Mouse (Mus musculus) midbrain, postnatal 0 days (tissue): ENCODE results near the gene Akap13. TPM values are rescaled to one million over a fixed set of nuclear protein-coding genes. Genes with fewer than 3 reads are reported as not detected.

Source experiments
- ATAC-seq: fragments of 200-750 bp; cut with Nextera tagmentation; 2 replicates; pipeline ENCODE4 v1.8.0; 2017; ENCODE audit warnings: moderate number of reproducible peaks, mild to moderate bottlenecking, moderate TSS enrichment, moderate library complexity; ENCODE audit not compliant: low FRiP score
- DNase-seq: peaks from one replicate; pipeline ENCODE4 v3.0.0-alpha.2; 2015; ENCODE audit warnings: low spot score
- H3K27ac ChIP-seq: fragments of 300-500 bp; sonication (generic); 2 replicates; pipeline ENCODE4 v1.5.1; 2014; ENCODE audit warnings: low read depth, mild to moderate bottlenecking, low read length, mixed read lengths
- H3K27me3 ChIP-seq: fragments of 300-500 bp; sonication (generic); 2 replicates; pipeline ENCODE4 v1.6.1; 2014; ENCODE audit warnings: low read length, control low read depth, mixed read lengths; ENCODE audit not compliant: insufficient read depth
- H3K36me3 ChIP-seq: fragments of 300-500 bp; sonication (generic); 2 replicates; pipeline ENCODE4 v1.6.1; 2014; ENCODE audit warnings: low read length, control low read depth, mixed read lengths; ENCODE audit not compliant: insufficient read depth
- H3K4me1 ChIP-seq: fragments of 300-500 bp; sonication (generic); 2 replicates; pipeline ENCODE4 v1.6.1; 2014; ENCODE audit warnings: mild to moderate bottlenecking, control low read depth, antibody characterized with exemption, low read length, mixed read lengths; ENCODE audit not compliant: insufficient read depth
- H3K4me2 ChIP-seq: fragments of 300-500 bp; sonication (generic); 2 replicates; pipeline ENCODE4 v1.6.1; 2014; ENCODE audit warnings: low read depth, mild to moderate bottlenecking, low read length, mixed read lengths; ENCODE audit not compliant: poor library complexity, severe bottlenecking
- H3K4me3 ChIP-seq: fragments of 300-500 bp; sonication (generic); 2 replicates; pipeline ENCODE4 v1.5.1; 2014; ENCODE audit warnings: low read depth, mild to moderate bottlenecking, low read length, moderate library complexity
- H3K9ac ChIP-seq: fragments of 300-500 bp; sonication (generic); replicated peaks from 2 replicates; pipeline ENCODE4 v1.6.1; 2014; ENCODE audit warnings: mild to moderate bottlenecking, low read length, moderate library complexity, mixed read lengths; ENCODE audit not compliant: poor library complexity, severe bottlenecking
- H3K9me3 ChIP-seq: fragments of 300-500 bp; sonication (generic); 2 replicates; pipeline ENCODE4 v1.6.1; 2016; ENCODE audit warnings: low read length, control low read depth
- CTCF ChIP-seq: IDR thresholded peaks from 2 replicates; pipeline ENCODE4 v1.5.1; 2016; ENCODE audit warnings: antibody characterized with exemption, mild to moderate bottlenecking
- WGBS: fragments of 180-500 bp; shearing (Covaris S2); extraction: QIAGEN DNeasy Blood & Tissue Kit; methylation state at CpG from one replicate; pipeline ENCODE4 v1.1.7; 2014; 5-methylcytosine and 5-hydroxymethylcytosine counted together
- polyA plus RNA-seq: library from polyadenylated mRNA; unstranded; fragments of >200 nt; fragmentation: Nextera tagmentation; extraction: Ambion mirVana; gene quantifications from 2 replicates; pipeline ENCODE4 v1.2.1, GENCODE M21; 2015
- total RNA-seq: library from RNA; depleted of rRNA; stranded (reverse); fragments of >200 nt; gene quantifications from 2 replicates; pipeline ENCODE4 v1.2.3, GENCODE M21; 2014

The Akap13 gene
- total and polyA plus RNA-seq, 2 experiments from 2014 or later = 11.7 to 24.6 TPM

DNA sequence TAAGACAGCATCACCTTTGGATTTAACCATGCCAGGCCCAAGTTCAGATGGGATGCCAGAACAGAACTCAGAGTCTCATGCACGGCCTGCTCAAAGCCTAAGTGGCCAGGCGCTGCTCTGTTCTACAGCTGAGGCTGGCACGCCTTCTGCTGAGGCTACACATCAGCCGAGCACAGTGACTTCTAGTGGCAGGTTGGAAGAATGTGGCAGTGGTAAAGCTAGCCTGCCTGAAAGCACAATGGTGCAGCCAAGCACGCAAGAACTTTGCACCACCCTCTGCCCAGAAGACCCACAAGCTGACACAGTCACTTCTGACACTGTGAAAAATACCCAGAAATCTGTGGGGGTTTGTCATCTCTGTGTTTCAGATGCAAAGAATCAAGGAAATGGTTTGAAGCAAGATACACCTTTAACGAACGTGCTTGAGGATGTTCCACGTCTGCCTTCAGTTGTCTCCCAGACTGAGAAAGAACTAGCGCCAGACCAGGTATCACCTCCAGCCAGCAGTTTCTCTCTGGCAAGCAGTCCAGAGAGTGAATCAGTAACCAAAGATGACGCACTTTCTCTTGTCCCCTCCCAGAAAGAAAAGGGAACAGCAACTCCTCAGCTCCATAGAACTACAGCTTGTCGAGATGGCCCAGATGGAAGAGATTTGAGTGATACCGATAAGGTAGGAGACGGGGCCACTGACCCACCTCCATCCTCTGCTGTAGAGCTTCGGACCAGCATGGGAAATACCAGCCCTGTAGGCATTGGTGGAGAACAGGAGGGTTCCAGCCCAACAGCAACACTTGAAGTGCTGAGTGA, 154.3 kb downstream of the Akap13 start:
- 86% methylated on average over 14 of the region's 14 CpGs for WGBS
- H3K36me3 ChIP-seq = no peaks in the 10 kb centered on the region
- no peaks in the 10 kb centered on the region for H3K9me3 ChIP-seq
- H3K4me1 ChIP-seq = no peaks in the 10 kb centered on the region
- no peaks in the 10 kb centered on the region for H3K27me3 ChIP-seq
- no peak overlapping the region for H3K27ac ChIP-seq
- H3K4me2 ChIP-seq = no peak overlapping the region
- no peak overlapping the region for H3K4me3 ChIP-seq
- ATAC-seq = no peak
- TF ChIP-seq CTCF = peak; percentile 43
- peak; percentile 24 for DNase-seq
- H3K9ac ChIP-seq = no peak overlapping the region

DNA sequence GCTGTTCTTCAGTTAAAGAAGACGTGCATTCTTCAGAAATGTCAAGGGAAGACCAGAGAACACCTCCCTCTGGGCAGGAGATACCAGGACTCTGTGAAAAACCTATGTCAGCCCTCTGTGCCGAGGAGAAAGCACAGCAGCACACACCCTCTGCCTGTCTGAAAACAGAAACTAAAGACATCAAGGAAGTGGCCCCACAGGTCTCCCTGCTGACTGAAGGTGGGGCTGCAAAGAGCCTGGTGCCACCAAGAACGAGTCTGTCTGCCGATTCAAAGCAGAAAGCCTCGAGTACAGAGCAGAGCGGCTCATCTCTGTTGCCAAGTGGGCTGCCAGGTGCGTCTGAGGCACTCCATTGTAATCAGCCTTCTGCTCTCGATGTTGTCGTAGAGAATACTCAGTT, 155.1 kb downstream of the Akap13 start:
- DNase-seq (no peak), ATAC-seq (no peak)
- no peaks in the 10 kb centered on the region for H3K9me3 ChIP-seq
- 84% methylated on average over 9 of the region's 9 CpGs for WGBS
- no peak overlapping the region for H3K27ac ChIP-seq
- H3K36me3 ChIP-seq = no peaks in the 10 kb centered on the region
- no peaks in the 10 kb centered on the region for H3K27me3 ChIP-seq
- H3K4me3 ChIP-seq = no peak overlapping the region
- H3K9ac ChIP-seq = no peak overlapping the region
- H3K4me2 ChIP-seq = no peak overlapping the region
- H3K4me1 ChIP-seq = no peaks in the 10 kb centered on the region
- no peak for TF ChIP-seq CTCF

DNA sequence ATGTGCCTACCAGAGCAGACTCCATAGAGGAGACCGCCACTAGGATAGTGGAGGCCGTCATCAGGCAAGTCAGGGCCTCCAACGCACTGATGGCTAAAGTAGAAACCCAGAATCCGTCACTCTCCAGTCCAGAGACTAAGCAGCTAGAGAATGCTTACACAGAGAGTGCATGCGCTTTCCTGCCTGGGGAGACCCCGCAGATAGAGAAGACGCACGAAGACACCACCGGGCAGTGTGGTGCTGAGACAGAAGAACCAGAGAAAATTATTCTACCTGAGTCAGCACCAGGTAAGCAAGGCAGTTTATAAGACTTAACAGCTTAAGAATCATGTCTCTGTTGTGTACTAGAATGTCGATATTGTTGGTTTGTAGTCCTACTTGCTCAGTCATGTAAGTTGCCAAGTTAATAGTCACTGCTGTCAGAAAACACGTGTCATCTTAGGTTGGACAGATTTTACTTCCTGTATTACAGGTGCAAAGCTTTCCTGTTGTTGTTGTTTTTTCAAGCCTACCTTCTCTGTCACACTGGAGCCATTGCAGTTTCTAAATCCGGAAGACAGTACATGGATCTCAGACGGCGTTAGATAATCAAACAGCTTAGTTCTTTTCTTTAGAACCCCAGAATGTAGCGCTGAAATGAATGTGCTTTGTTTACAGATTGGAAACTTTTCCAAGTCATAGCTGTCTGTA, 156.1 kb downstream of the Akap13 start:
- ATAC-seq (no peak), DNase-seq (no peak)
- Histone ChIP-seq H3K9me3 (no peaks in the 10 kb centered on the region), H3K9ac (no peak overlapping the region), H3K36me3 (no peaks in the 10 kb centered on the region), H3K4me2 (no peak overlapping the region), H3K27ac (no peak overlapping the region), H3K4me3 (no peak overlapping the region), H3K4me1 (no peaks in the 10 kb centered on the region), H3K27me3 (no peaks in the 10 kb centered on the region)
- 86% methylated on average over 15 of the region's 15 CpGs for WGBS
- TF ChIP-seq CTCF = no peak

DNA sequence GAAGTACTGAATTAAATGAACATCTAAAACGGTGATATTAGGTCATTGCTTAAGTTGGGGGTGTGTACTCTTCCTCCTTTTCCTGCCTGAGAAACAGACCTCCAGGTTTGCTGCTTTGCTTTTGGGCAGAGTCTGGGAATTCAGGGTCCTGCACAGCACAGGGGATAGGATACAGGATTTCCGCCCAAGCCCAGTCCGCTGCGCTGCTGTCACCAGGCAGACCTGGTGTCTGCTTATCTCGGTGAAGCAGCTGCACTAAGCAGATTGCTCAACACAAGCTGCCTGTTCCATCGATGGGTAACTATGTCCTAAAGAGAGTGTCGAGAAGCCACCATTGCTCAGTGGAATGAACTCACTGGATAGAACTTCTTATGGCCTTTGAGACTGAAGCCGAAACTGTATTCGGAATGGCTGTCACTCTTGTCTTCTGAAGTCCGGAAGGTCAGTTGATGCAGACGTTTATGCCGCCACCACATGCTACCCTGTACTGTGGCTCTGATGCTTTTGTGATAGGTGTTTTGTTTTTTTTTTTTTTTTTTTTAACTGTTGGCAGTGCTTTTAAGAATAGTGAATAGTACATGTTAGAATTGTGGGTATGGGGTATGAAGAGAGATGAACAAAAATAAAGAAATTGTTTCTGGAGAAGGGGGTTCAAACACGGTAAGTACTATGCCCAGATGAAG, 156.8 kb downstream of the Akap13 start:
- TF ChIP-seq CTCF = no peak
- Histone ChIP-seq H3K4me2 (no peak overlapping the region), H3K9ac (no peak overlapping the region), H3K9me3 (no peaks in the 10 kb centered on the region), H3K36me3 (no peaks in the 10 kb centered on the region), H3K27ac (no peak overlapping the region), H3K4me3 (no peak overlapping the region), H3K4me1 (no peaks in the 10 kb centered on the region), H3K27me3 (no peaks in the 10 kb centered on the region)
- DNase-seq (no peak), ATAC-seq (no peak)
- WGBS = 76% methylated on average over 13 of the region's 13 CpGs

DNA sequence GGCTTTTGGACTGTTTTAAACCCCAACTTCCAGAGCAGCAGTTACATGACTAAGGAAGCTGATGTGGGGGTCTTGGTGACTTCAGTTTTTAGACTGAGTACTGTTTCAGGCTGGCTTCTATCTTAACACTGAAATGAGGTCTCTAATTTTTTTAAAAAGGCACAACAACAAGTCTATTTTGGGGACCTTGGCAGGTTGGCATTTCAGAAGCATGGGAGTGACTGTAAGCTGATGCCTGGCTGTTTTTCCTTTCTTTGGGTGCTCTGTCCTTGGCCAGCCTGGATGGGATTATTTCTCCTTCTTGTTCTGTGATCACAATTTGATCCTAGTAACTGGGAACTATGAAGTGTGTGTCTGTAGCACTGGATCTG, 157.3 kb downstream of the Akap13 start:
- H3K27ac ChIP-seq = no peak overlapping the region
- no peaks in the 10 kb centered on the region for H3K27me3 ChIP-seq
- no peak for TF ChIP-seq CTCF
- H3K9me3 ChIP-seq = no peaks in the 10 kb centered on the region
- ATAC-seq (no peak), DNase-seq (no peak)
- no peak overlapping the region; the same call in 1 of the 2 replicates for H3K4me2 ChIP-seq
- no peaks in the 10 kb centered on the region for H3K36me3 ChIP-seq
- H3K9ac ChIP-seq = no peak overlapping the region
- H3K4me1 ChIP-seq = no peaks in the 10 kb centered on the region
- H3K4me3 ChIP-seq = no peak overlapping the region

DNA sequence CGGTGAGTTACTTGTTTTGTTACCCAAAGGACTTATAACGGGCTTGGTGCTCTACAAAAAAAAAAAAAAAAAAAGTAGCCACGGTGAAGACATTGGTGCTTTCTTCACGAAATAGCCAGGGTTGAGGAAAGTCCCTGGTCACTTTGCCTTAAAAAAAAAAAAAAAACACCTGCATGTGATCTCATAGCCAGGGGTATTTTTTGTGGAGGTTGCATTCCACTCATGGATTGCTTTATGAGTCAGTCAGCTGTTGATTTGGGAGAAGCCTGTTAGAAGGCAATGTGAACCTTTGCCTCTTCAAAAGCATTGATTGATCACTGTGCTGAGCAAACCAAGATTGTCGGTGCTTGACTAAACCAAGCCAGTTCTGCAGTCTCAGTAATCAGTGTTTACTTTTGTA, 157.9 kb downstream of the Akap13 start:
- DNase-seq (no peak), ATAC-seq (no peak)
- Histone ChIP-seq H3K27ac (no peak overlapping the region), H3K4me2 (no peak overlapping the region), H3K9me3 (no peaks in the 10 kb centered on the region), H3K27me3 (no peaks in the 10 kb centered on the region), H3K36me3 (no peaks in the 10 kb centered on the region), H3K4me1 (no peaks in the 10 kb centered on the region), H3K4me3 (no peak overlapping the region), H3K9ac (no peak overlapping the region)
- 79% methylated on average over 5 of the region's 5 CpGs for WGBS
- no peak for TF ChIP-seq CTCF
